Mouse (Mus musculus) forebrain, embryonic 16.5 days (tissue): Measurements from ENCODE around the gene Zmiz1. TPM values are rescaled to one million over a fixed set of nuclear protein-coding genes. Genes with fewer than 3 reads are reported as not detected.

ENCODE experiments used
- ATAC-seq: fragments of 200-750 bp; cut with Nextera tagmentation; 2 replicates; pipeline ENCODE4 v1.8.0; 2017; ENCODE audit warnings: mild to moderate bottlenecking, moderate library complexity
- H3K27ac ChIP-seq: fragments of 300-500 bp; sonication (generic); 2 replicates; pipeline ENCODE4 v1.5.1; 2014; ENCODE audit warnings: low read length, control low read depth
- H3K27me3 ChIP-seq: fragments of 300-500 bp; sonication (generic); replicated peaks from 2 replicates; pipeline ENCODE4 v1.6.1; 2014; ENCODE audit warnings: low read length; ENCODE audit not compliant: control insufficient read depth, insufficient read depth
- H3K36me3 ChIP-seq: fragments of 300-500 bp; sonication (generic); 2 replicates; pipeline ENCODE4 v1.6.1; 2014; ENCODE audit not compliant: control insufficient read depth, insufficient read depth
- H3K4me1 ChIP-seq: fragments of 300-500 bp; sonication (generic); replicated peaks from 2 replicates; pipeline ENCODE4 v1.6.1; 2014; ENCODE audit warnings: low read length; ENCODE audit not compliant: control insufficient read depth, insufficient read depth
- H3K4me2 ChIP-seq: fragments of 300-500 bp; sonication (generic); 2 replicates; pipeline ENCODE4 v1.6.1; 2014; ENCODE audit warnings: mild to moderate bottlenecking, low read length, control low read depth
- H3K4me3 ChIP-seq: fragments of 300-500 bp; sonication (generic); replicated peaks from 2 replicates; pipeline ENCODE4 v1.5.1; 2014; ENCODE audit warnings: mild to moderate bottlenecking, low read length, control low read depth
- H3K9ac ChIP-seq: fragments of 300-500 bp; sonication (generic); replicated peaks from 2 replicates; pipeline ENCODE4 v1.6.1; 2014; ENCODE audit warnings: low read depth, low read length, control low read depth
- H3K9me3 ChIP-seq: fragments of 300-500 bp; sonication (generic); 2 replicates; pipeline ENCODE4 v1.6.1; 2016; ENCODE audit warnings: low read length; ENCODE audit not compliant: control insufficient read depth
- WGBS: fragments of 180-500 bp; shearing (Covaris S2); extraction: QIAGEN DNeasy Blood & Tissue Kit; methylation state at CpG from one replicate; pipeline ENCODE4 v1.1.7; 2014; 5-methylcytosine and 5-hydroxymethylcytosine counted together
- polyA plus RNA-seq: library from polyadenylated mRNA; unstranded; fragments of >200 nt; fragmentation: Nextera tagmentation; extraction: Ambion mirVana; gene quantifications from 2 replicates; pipeline ENCODE4 v1.2.1, GENCODE M21; 2015

Gene Zmiz1
- polyA plus RNA-seq, 1 experiment from 2014 or later: 56.6 TPM

DNA sequence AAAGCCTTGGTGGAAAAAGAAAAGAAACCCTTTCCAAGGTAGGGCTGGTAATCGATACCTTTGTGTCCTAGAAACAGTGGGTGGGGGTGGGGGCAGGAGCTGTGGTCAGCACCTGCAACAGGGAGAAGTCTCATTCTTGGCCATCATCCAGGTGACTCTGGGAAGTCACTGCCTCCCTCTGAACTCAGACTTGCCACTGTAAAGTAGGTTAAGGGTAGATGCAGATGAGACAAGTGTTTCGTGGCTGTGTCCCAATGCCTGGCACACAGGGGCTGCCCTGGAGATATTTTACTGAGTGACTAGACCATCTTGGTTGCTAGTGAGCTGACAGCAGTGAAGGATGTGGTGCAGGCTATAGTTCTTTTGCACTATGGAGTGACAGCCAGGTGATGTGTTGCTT is 79.5 kb downstream of the Zmiz1 start:
- H3K27ac ChIP-seq: no peak overlapping the region
- H3K9ac ChIP-seq: no peak overlapping the region
- no peak overlapping the region for H3K4me3 ChIP-seq
- peaks cover 6% of the 10 kb centered on the region; the same call in 1 of the 2 replicates for H3K4me1 ChIP-seq
- 0 out of 2 replicates have a peak, but pooled peaks cover 3% of the 10 kb centered on the region for H3K36me3 ChIP-seq
- H3K27me3 ChIP-seq: no peaks in the 10 kb centered on the region
- H3K4me2 ChIP-seq: no peak overlapping the region
- WGBS: 85% methylated on average over 2 of the region's 2 CpGs
- no peaks in the 10 kb centered on the region for H3K9me3 ChIP-seq
- no peak for ATAC-seq

DNA sequence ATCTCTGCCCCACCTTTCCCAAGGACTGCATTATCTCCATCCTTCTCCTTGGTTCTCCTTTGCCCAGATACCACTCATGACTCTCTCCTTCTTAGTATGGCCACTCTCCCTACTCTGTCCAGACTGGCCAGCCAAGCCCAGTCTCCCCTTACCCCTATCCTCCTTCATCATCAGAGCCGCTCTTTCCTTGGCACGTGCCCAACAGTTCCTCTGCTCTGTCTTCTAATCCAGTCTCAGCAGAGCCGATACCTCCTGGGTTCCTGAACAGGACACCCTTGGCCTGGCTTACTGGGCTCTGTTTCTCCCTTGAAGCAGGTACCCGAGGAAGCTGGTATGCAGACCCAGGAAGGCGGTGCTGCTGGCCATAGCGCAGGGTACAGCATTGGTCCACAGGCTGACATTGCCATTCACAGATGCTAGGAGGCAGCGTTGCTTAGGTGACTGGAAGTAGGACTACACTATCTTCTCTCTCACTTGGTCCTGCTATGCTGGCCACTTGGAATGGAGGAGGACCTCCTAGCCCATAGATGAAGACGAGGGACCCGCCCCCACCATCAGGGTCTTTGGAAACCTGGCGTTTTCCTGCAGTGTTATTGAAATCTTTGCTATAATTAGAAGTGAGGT is 80.6 kb downstream of the Zmiz1 start:
- Histone ChIP-seq H3K9me3 (no peaks in the 10 kb centered on the region), H3K27me3 (no peaks in the 10 kb centered on the region), H3K9ac (no peak overlapping the region), H3K4me3 (no peak overlapping the region), H3K4me1 (peaks cover 6% of the 10 kb centered on the region; the same call in 1 of the 2 replicates), H3K36me3 (0 out of 2 replicates have a peak, but pooled peaks cover 3% of the 10 kb centered on the region), H3K27ac (no peak overlapping the region), H3K4me2 (no peak overlapping the region)
- WGBS: 75% methylated on average over 10 of the region's 10 CpGs
- no peak for ATAC-seq

DNA sequence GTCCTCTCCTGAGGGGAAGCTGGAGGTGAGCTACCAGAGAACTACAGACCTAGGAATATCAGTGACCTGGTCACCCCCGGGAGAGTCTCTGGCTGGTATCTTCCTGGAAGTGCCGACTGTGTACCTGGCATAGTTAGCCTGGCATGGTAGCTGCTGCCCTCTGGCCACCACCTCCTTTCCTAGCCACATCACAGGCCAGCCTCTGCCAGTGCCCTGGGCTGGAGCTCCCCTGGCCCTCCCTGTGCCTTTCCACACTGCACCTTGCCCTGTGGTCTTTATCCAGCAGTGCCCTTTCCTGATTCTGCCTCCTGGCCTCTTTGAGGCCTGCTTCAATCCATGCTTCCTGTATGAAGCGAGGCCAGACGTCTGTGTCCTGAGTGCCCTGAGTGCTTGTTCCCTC is 81.2 kb downstream of the Zmiz1 start:
- peaks cover 6% of the 10 kb centered on the region; the same call in 1 of the 2 replicates for H3K4me1 ChIP-seq
- ATAC-seq: no peak
- no peaks in the 10 kb centered on the region for H3K27me3 ChIP-seq
- peaks cover 3% of the 10 kb centered on the region; the same call in 1 of the 2 replicates for H3K36me3 ChIP-seq
- no peak overlapping the region for H3K4me2 ChIP-seq
- H3K9me3 ChIP-seq: no peaks in the 10 kb centered on the region
- no peak overlapping the region for H3K4me3 ChIP-seq
- H3K9ac ChIP-seq: no peak overlapping the region
- 95% methylated on average over 4 of the region's 4 CpGs for WGBS
- no peak overlapping the region for H3K27ac ChIP-seq

DNA sequence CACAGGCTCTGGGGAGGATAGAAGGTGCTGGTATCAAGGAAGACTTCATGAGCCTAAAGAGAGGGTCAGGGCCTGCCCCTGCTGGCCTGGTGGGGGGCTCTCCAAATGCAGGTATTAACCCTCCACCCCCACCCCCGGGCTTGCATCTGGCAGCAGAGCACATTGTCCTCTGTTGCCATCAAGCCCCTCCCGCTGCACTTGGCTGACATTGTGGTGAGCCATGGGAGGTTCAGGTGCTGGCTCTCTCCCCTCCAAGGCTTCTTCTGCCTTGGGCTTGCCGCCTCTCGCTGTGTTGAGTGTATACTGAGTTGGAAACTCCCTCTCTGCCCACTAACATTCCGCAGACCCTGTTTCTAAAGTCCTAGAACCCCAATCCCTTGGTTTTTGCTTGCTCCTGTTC is 82.2 kb downstream of the Zmiz1 start:
- Histone ChIP-seq H3K36me3 (peaks cover 9% of the 10 kb centered on the region; the same call in 1 of the 2 replicates), H3K4me1 (peaks cover 6% of the 10 kb centered on the region; the same call in 1 of the 2 replicates), H3K27me3 (no peaks in the 10 kb centered on the region), H3K4me3 (no peak overlapping the region), H3K27ac (no peak overlapping the region), H3K4me2 (no peak overlapping the region), H3K9me3 (no peaks in the 10 kb centered on the region), H3K9ac (no peak overlapping the region)
- no peak for ATAC-seq
- WGBS: 85% methylated on average over 5 of the region's 5 CpGs

DNA sequence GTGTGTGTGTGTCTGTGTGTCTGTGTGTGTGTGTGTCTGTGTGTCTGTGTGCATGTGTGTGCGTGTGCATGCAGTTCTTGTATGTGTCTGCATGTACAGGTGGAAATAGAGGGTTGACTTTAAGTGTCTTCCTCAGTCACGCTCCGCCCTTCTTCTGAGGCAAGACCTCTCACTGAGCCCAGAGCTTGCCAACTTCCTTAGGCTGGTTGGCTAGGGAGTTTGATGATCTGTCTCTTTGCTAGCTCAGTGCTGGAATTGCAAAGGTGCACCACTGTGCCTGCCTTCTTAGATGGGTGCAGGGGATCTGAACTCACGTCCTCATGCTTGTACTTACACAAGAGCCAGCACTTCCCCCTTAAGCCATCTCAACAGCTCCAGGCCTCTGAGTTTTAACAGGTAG is 84.1 kb downstream of the Zmiz1 start:
- Histone ChIP-seq H3K27ac (no peak overlapping the region), H3K27me3 (no peaks in the 10 kb centered on the region), H3K4me1 (peaks cover 13% of the 10 kb centered on the region), H3K9me3 (no peaks in the 10 kb centered on the region), H3K9ac (no peak overlapping the region), H3K36me3 (peaks cover 7% of the 10 kb centered on the region; the same call in 1 of the 2 replicates), H3K4me3 (no peak overlapping the region), H3K4me2 (no peak overlapping the region)
- WGBS: 94% methylated on average over 4 of the region's 4 CpGs
- no peak for ATAC-seq

DNA sequence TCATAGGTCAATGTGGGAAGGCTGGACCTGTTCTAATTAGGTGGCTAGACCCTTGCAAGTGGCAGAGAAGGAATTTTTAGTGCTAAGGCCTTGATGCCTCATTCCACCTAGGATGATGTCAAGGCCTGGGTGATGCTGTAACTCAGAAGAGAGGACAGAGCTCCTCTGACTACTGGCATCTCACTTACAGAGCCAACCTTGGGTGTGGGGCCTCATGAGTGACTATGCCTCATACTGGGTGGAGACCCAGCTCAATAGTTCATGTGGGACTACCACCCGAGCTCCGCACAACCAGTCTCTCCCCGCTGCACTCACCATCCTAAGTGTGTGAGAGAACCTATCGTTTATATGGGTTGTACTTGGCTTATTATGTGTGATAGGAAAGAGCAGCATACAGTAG is 84.9 kb downstream of the Zmiz1 start:
- WGBS: 95% methylated on average over 4 of the region's 4 CpGs
- H3K4me2 ChIP-seq: no peak overlapping the region
- no peaks in the 10 kb centered on the region for H3K27me3 ChIP-seq
- H3K27ac ChIP-seq: no peak overlapping the region
- ATAC-seq: no peak
- no peaks in the 10 kb centered on the region for H3K9me3 ChIP-seq
- H3K4me1 ChIP-seq: peaks cover 22% of the 10 kb centered on the region
- no peak overlapping the region for H3K9ac ChIP-seq
- peaks cover 7% of the 10 kb centered on the region; the same call in 1 of the 2 replicates for H3K36me3 ChIP-seq
- H3K4me3 ChIP-seq: no peak overlapping the region

DNA sequence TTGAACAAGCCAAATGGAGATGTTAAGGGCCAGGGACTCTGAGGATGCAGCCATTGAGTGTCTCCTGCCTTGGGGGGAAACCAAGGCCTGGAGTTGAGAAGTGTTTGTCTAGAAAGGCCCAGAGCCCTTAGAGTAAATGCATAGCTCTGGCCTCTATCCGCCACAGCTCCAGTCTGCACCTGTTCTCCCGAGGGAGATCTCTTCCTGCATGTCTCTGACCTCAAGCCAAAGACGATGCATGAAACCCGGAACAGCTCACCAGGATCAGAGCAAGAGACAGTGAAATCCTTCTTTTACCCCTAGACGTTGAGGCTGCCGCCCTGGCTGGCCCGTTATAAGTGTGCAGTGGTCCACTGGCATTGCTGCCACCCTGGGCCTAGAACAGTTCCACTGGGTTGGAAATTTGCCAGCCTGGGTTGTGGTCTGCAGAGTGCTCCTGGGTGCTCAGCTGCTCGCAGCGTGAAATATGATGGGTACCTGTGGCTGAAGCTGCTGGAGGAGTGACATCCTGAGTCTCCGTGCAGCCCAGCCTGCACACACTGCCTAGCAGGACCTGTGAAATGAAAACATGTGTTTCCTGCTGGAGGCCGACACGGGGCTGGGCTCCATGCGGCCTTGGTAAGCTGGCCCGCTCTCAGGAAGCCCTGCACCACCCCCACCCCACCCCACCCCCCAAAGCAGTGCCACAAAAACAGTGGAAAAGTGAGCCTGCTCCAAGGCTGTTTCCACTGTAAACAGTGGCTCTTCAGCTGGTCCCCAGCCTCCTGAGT is 88.1 kb downstream of the Zmiz1 start:
- 67% methylated on average over 14 of the region's 14 CpGs for WGBS
- no peak for ATAC-seq
- Histone ChIP-seq H3K4me1 (peaks cover 46% of the 10 kb centered on the region), H3K36me3 (peaks cover 7% of the 10 kb centered on the region; the same call in 1 of the 2 replicates), H3K27me3 (no peaks in the 10 kb centered on the region), H3K27ac (peak overlapping the region; percentile 26; the same call in 1 of the 2 replicates), H3K4me3 (no peak overlapping the region), H3K9me3 (no peaks in the 10 kb centered on the region), H3K9ac (no peak overlapping the region), H3K4me2 (no peak overlapping the region)

DNA sequence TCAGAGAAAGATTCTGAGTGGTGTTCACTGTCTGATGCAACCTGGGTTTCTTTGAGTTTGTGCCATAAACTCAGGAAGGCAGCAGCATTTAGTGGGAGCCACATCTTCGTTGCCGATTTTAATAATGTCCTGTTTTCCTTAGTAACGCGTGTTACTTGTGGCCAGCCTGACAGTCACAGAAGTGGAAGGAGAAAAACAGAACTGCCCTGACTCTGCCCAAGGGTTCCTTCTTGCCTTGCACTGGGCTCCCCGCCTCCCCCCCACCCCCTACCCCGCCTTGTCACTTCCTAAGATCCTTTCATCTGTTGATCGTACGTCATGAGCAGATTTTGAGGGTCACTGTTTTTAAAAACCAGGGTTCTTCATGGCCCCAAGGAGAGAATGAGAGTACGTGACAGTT is 88.9 kb downstream of the Zmiz1 start:
- Histone ChIP-seq H3K4me1 (peaks cover 42% of the 10 kb centered on the region), H3K9ac (no peak overlapping the region), H3K4me3 (no peak overlapping the region), H3K9me3 (no peaks in the 10 kb centered on the region), H3K36me3 (peaks cover 7% of the 10 kb centered on the region; the same call in 1 of the 2 replicates), H3K4me2 (no peak overlapping the region), H3K27me3 (no peaks in the 10 kb centered on the region), H3K27ac (peak overlapping the region; percentile 47; the same call in 1 of the 2 replicates)
- 79% methylated on average over 9 of the region's 9 CpGs for WGBS
- ATAC-seq: no peak

DNA sequence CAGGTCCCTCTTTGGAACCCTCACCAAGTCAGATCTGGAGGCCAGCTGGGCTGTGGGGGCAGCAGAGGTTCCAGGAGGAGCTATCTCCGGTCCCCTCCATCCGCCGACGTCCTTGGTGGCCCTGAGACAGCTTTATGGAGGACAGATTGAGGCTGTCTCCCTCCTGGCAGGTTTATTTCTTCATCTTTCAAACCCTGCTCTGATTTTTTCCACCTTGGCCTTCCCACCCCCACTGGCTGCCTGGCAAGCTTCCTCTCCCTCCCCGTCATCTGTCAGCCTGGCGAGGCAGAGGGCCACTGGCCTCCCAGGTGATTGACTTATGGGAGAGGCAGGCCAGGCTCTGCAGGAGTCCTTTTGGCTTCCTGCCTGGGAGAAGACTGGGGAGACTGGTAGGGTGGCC is 89.7 kb downstream of the Zmiz1 start:
- Histone ChIP-seq H3K4me2 (no peak overlapping the region), H3K36me3 (peaks cover 7% of the 10 kb centered on the region; the same call in 1 of the 2 replicates), H3K27ac (peak overlapping the region; percentile 47), H3K27me3 (no peaks in the 10 kb centered on the region), H3K9ac (no peak overlapping the region), H3K9me3 (no peaks in the 10 kb centered on the region), H3K4me3 (no peak overlapping the region), H3K4me1 (peaks cover 44% of the 10 kb centered on the region)
- 47% methylated on average over 6 of the region's 6 CpGs for WGBS
- no peak for ATAC-seq
